Mouse (Mus musculus) midbrain, embryonic 16.5 days (tissue): ENCODE measurements around the gene Dlg3. TPM values are rescaled to one million over a fixed set of nuclear protein-coding genes. Genes with fewer than 3 reads are reported as not detected.

ENCODE experiments used
- ATAC-seq: fragments of 200-750 bp; cut with Nextera tagmentation; 2 replicates; pipeline ENCODE4 v1.8.0; 2017; ENCODE audit warnings: moderate TSS enrichment
- H3K27ac ChIP-seq: fragments of 300-500 bp; sonication (generic); 2 replicates; pipeline ENCODE4 v1.5.1; 2014; ENCODE audit warnings: mild to moderate bottlenecking, low read length, mixed read lengths
- H3K27me3 ChIP-seq: fragments of 300-500 bp; sonication (generic); 2 replicates; pipeline ENCODE4 v1.6.1; 2014; ENCODE audit warnings: low read depth, low read length, mixed read lengths; ENCODE audit not compliant: control insufficient read depth, insufficient read depth
- H3K36me3 ChIP-seq: fragments of 300-500 bp; sonication (generic); 2 replicates; pipeline ENCODE4 v1.6.1; 2014; ENCODE audit warnings: mild to moderate bottlenecking, low read length, moderate library complexity, mixed read lengths; ENCODE audit not compliant: control insufficient read depth, insufficient read depth
- H3K4me1 ChIP-seq: fragments of 300-500 bp; sonication (generic); 2 replicates; pipeline ENCODE4 v1.6.1; 2014; ENCODE audit warnings: mild to moderate bottlenecking, low read length, mixed read lengths; ENCODE audit not compliant: control insufficient read depth, insufficient read depth
- H3K4me2 ChIP-seq: fragments of 300-500 bp; sonication (generic); 2 replicates; pipeline ENCODE4 v1.6.1; 2014; ENCODE audit warnings: mild to moderate bottlenecking, low read length, mixed read lengths
- H3K4me3 ChIP-seq: fragments of 300-500 bp; sonication (generic); 2 replicates; pipeline ENCODE4 v1.5.1; 2014; ENCODE audit warnings: low read depth, mild to moderate bottlenecking, low read length, moderate library complexity, mixed read lengths
- H3K9ac ChIP-seq: fragments of 300-500 bp; sonication (generic); 2 replicates; pipeline ENCODE4 v1.6.1; 2014; ENCODE audit warnings: low read depth, low read length, mixed read lengths
- H3K9me3 ChIP-seq: fragments of 300-500 bp; sonication (generic); replicated peaks from 2 replicates; pipeline ENCODE4 v1.6.1; 2014; ENCODE audit warnings: mild to moderate bottlenecking, low read length, mixed read lengths; ENCODE audit not compliant: control insufficient read depth, poor library complexity, severe bottlenecking
- WGBS: fragments of 180-500 bp; shearing (Covaris S2); extraction: QIAGEN DNeasy Blood & Tissue Kit; methylation state at CpG from one replicate; pipeline ENCODE4 v1.1.7; 2014; 5-methylcytosine and 5-hydroxymethylcytosine counted together
- polyA plus RNA-seq: library from polyadenylated mRNA; unstranded; fragments of >200 nt; fragmentation: Nextera tagmentation; extraction: Ambion mirVana; gene quantifications from 2 replicates; pipeline ENCODE4 v1.2.1, GENCODE M21; 2015

Dlg3 gene
- 8.0 and 10.5 TPM in 2 replicates for polyA plus RNA-seq

- Histone ChIP-seq H3K9ac (peak within 1 kb of the TSS; percentile 89), H3K4me1 (peaks cover 5% of the 10 kb centered on the region), H3K9me3 (no peaks in the 10 kb centered on the region), H3K36me3 (no peaks in the 10 kb centered on the region), H3K4me2 (peak within 1 kb of the TSS; percentile 71), H3K27ac (peak within 1 kb of the TSS; percentile 82), H3K27me3 (no peaks in the 10 kb centered on the region), H3K4me3 (peak within 1 kb of the TSS; percentile 70)
- WGBS = 20% methylated on average over 24 of the region's 26 CpGs
- ATAC-seq = peak; percentile 93
Observed at GRCm38 (mm10) chrX:100767181-100767884, at the start of gene Dlg3. Dlg3 (plus strand) TSS chrX:100767722.

GRCm38 (mm10) chrX:100728947-100729346 is 38.6 kb upstream of the Dlg3 start:
- Histone ChIP-seq H3K27ac (peak overlapping the region; percentile 50), H3K9ac (no peak overlapping the region), H3K4me2 (no peak overlapping the region), H3K36me3 (no peaks in the 10 kb centered on the region), H3K9me3 (no peaks in the 10 kb centered on the region), H3K4me1 (peaks cover 5% of the 10 kb centered on the region; the same call in 1 of the 2 replicates), H3K27me3 (no peaks in the 10 kb centered on the region), H3K4me3 (no peak overlapping the region)
- 27% methylated on average over 1 of the region's 1 CpGs for WGBS
- peak; percentile 61 for ATAC-seq

- peak within 1 kb of the TSS; percentile 39 for H3K4me3 ChIP-seq
- peaks cover 5% of the 10 kb centered on the region; the same call in 1 of the 2 replicates for H3K4me1 ChIP-seq
- peak within 1 kb of the TSS; percentile 58 for H3K4me2 ChIP-seq
- H3K27ac ChIP-seq = peak within 1 kb of the TSS; percentile 68
- WGBS = 25% methylated on average over 8 of the region's 8 CpGs
- H3K9me3 ChIP-seq = no peaks in the 10 kb centered on the region
- peak within 1 kb of the TSS; percentile 61 for H3K9ac ChIP-seq
- peak; percentile 89 for ATAC-seq
- no peaks in the 10 kb centered on the region for H3K36me3 ChIP-seq
- H3K27me3 ChIP-seq = no peaks in the 10 kb centered on the region
Observed at GRCm38 (mm10) chrX:100729665-100730188, 37.8 kb upstream of the Dlg3 start, which contains the start of gene Gdpd2. Gdpd2 (plus strand) TSS chrX:100729873.

- Histone ChIP-seq H3K9ac (peak overlapping the region; percentile 61), H3K36me3 (no peaks in the 10 kb centered on the region), H3K27ac (peak overlapping the region; percentile 68), H3K4me1 (peaks cover 5% of the 10 kb centered on the region; the same call in 1 of the 2 replicates), H3K4me3 (peak overlapping the region; percentile 39), H3K27me3 (no peaks in the 10 kb centered on the region), H3K9me3 (no peaks in the 10 kb centered on the region), H3K4me2 (peak overlapping the region; percentile 58)
- ATAC-seq = peak; percentile 49
- whole genome bisulfite sequencing = 21% methylated on average over 8 of the region's 8 CpGs
Observed at GRCm38 (mm10) chrX:100730266-100730665, 37.3 kb upstream of the Dlg3 start.

- Histone ChIP-seq H3K4me2 (no peak overlapping the region), H3K4me1 (peaks cover 5% of the 10 kb centered on the region; the same call in 1 of the 2 replicates), H3K9ac (no peak overlapping the region), H3K36me3 (no peaks in the 10 kb centered on the region), H3K27ac (no peak overlapping the region), H3K27me3 (no peaks in the 10 kb centered on the region), H3K9me3 (no peaks in the 10 kb centered on the region), H3K4me3 (no peak overlapping the region)
- 83% methylated on average over 7 of the region's 7 CpGs for WGBS
- ATAC-seq = no peak
Observed at GRCm38 (mm10) chrX:100734359-100734758, 33.2 kb upstream of the Dlg3 start.

GRCm38 (mm10) chrX:100738918-100739317 is 28.6 kb upstream of the Dlg3 start:
- no peak overlapping the region; the same call in 1 of the 2 replicates for H3K27ac ChIP-seq
- H3K27me3 ChIP-seq = no peaks in the 10 kb centered on the region
- H3K9ac ChIP-seq = peak overlapping the region; percentile 50
- no peaks in the 10 kb centered on the region for H3K9me3 ChIP-seq
- ATAC-seq = peak; percentile 80
- WGBS = 14% methylated on average over 14 of the region's 14 CpGs
- H3K4me1 ChIP-seq = no peaks in the 10 kb centered on the region
- peak overlapping the region; percentile 35 for H3K4me3 ChIP-seq
- H3K4me2 ChIP-seq = peak overlapping the region; percentile 54
- H3K36me3 ChIP-seq = no peaks in the 10 kb centered on the region

GRCm38 (mm10) chrX:100739443-100739842 is 28.1 kb upstream of the Dlg3 start:
- peak overlapping the region; percentile 54 for H3K4me2 ChIP-seq
- H3K36me3 ChIP-seq = no peaks in the 10 kb centered on the region
- peak overlapping the region; percentile 50 for H3K9ac ChIP-seq
- peak overlapping the region; percentile 35 for H3K4me3 ChIP-seq
- H3K4me1 ChIP-seq = no peaks in the 10 kb centered on the region
- H3K9me3 ChIP-seq = no peaks in the 10 kb centered on the region
- H3K27ac ChIP-seq = peak overlapping the region; percentile 28; the same call in 1 of the 2 replicates
- H3K27me3 ChIP-seq = no peaks in the 10 kb centered on the region
- peak; percentile 85 for ATAC-seq
- 20% methylated on average over 10 of the region's 10 CpGs for WGBS

- Histone ChIP-seq H3K27ac (no peak overlapping the region), H3K27me3 (no peaks in the 10 kb centered on the region), H3K36me3 (no peaks in the 10 kb centered on the region), H3K4me3 (no peak overlapping the region), H3K9me3 (no peaks in the 10 kb centered on the region), H3K9ac (no peak overlapping the region), H3K4me1 (no peaks in the 10 kb centered on the region), H3K4me2 (no peak overlapping the region)
- ATAC-seq = no peak
- 68% methylated on average over 6 of the region's 6 CpGs for WGBS
Observed at GRCm38 (mm10) chrX:100740785-100741184, 26.7 kb upstream of the Dlg3 start.

GRCm38 (mm10) chrX:100741940-100742339 is 25.6 kb upstream of the Dlg3 start:
- 15% methylated on average over 10 of the region's 10 CpGs for WGBS
- ATAC-seq = peak; percentile 81
- no peaks in the 10 kb centered on the region for H3K27me3 ChIP-seq
- H3K9ac ChIP-seq = no peak overlapping the region
- H3K27ac ChIP-seq = no peak overlapping the region
- H3K4me1 ChIP-seq = no peaks in the 10 kb centered on the region
- no peaks in the 10 kb centered on the region for H3K36me3 ChIP-seq
- H3K9me3 ChIP-seq = no peaks in the 10 kb centered on the region
- H3K4me3 ChIP-seq = no peak overlapping the region
- H3K4me2 ChIP-seq = no peak overlapping the region
